Mouse (Mus musculus): ENCODE data around the gene 4930519P11Rik. TPM values are rescaled to one million over a fixed set of nuclear protein-coding genes. Genes with fewer than 3 reads are reported as not detected.

4930519P11Rik gene
- not detected in 2 replicates for polyA plus RNA-seq (2015; fragmentation: Nextera tagmentation; extraction: Ambion mirVana)

DNA sequence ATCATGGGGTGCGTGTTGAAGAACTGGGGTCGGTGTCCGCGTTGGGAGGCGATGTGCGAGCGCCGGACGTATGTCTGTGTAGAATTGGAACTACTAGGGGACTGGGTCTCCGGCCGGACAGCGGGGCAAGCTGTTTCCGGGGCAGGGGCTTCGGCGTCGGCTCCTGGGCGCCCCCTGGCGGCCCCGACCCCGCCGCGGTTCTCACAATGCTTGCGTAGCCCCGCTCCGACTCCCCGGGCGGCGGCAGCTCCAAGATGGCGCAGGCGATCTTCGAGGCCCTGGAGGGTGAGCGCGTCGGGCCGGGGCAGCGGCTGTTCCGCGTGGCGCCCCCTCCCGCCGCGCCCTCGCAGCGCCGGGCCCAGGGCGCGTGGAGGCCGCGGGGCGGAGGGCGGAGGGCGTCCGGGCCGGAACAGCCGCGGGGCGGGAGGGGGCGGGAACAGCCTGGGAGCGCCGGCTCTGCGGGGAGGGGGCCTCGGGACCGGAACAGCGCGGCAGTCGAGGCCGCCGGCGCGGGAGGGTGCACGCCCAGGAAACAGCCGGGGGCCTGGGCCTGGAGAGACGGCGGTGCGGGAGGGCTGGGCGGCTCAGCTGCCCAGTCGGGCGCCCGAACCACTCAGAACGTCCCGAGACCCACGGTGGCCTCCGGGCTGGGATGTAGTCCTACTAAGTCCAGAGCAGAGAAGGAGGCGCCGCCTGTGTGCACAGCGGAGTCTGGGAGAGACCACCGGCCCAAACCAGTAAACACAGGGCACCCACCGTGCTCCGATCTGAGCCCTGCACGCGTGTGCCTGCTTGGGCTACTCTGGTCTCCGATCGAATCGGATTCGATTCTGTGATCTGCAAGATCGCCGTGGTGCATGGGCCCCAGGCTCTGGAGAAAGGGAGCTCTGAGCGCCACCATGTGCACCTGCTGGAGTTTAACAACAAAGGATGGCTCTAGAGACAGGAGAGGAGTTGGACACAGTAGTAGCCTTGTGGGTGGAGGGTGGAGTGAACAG is at the start of gene 4930519P11Rik, which contains the start of gene Zfp341:
Gene 4930519P11Rik, minus strand, starts transcription at position 320 of the 998 bp plus-strand sequence.
Gene Zfp341, plus strand, starts transcription at position 180 of the 998 bp plus-strand sequence.
- Histone ChIP-seq H3K4me1 (replicated peaks) (peaks cover 69% of the 10 kb centered on the region), H3K27ac (peak within 1 kb of the TSS; percentile 97), H3K9me3 (replicated peaks) (no peaks in the 10 kb centered on the region), H3K9ac (peak within 1 kb of the TSS; percentile 88), H3K36me3 (no peaks in the 10 kb centered on the region), H3K4me2 (peak within 1 kb of the TSS; percentile 94), H3K4me3 (replicated peaks) (peak within 1 kb of the TSS; percentile 74), H3K27me3 (no peaks in the 10 kb centered on the region)
- ATAC-seq (ENCODE audit: low read depth) = peak; percentile 88
- under 1% methylated on average over 84 of the region's 98 CpGs for WGBS (ENCODE audit: insufficient replicate concordance)
- DNase-seq = peak; percentile 80

DNA sequence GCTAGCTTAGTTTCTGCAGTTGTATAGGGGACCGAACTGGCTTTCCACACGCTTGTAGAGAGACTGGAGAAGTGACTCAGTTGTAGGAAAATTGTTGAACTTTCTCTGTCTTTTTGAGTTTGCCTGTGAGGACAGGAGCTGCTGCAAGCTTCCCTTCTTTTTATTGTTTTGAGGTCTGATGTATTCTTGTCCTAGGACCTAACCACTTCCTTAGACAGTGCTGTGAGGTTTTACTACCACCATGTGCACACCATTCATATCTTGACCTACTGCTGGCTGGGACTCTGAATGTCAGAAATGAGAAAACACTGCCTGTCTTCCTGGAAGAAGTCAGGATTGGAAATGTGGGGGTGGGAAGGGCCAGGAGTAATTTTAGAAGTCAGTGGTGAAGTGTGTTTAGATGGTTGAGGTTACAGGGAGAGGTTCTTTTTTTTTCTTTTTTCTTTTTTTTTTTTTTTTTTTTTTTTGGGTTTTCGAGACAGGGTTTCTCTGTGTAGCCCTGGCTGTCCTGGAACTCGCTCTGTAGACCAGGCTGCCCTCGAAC is 46.4 kb upstream of the 4930519P11Rik start:
- Histone ChIP-seq H3K4me2 (peak overlapping the region; percentile 88), H3K9ac (peak overlapping the region; percentile 96), H3K4me1 (replicated peaks) (peaks cover 49% of the 10 kb centered on the region), H3K4me3 (replicated peaks) (peak overlapping the region; percentile 84), H3K27me3 (no peaks in the 10 kb centered on the region), H3K36me3 (peaks cover 24% of the 10 kb centered on the region), H3K9me3 (replicated peaks) (no peaks in the 10 kb centered on the region), H3K27ac (peak overlapping the region; percentile 91)
- no peak for DNase-seq
- WGBS (ENCODE audit: insufficient replicate concordance) = 71% methylated on average over 5 of the region's 5 CpGs
- ATAC-seq (ENCODE audit: low read depth) = no peak

DNA sequence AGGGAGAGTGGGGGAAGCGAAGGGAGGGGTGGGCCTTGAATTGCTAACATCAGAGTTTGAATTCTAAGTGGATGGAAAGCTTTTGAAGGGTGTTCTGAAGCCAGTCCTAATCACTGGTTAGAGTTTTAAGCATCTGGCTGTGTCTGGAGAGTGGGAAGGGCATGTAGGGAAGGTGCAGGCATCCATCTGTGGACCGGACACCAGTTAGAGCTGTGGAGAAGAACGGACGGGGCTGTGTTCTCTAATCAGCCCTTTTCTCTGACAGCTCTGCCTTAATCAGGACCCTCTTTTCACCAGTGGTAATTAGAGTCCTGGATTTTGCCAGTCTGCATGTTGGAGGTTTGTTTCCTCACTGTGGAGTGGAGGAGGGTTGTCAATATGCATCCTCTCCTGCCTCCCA is 45.8 kb upstream of the 4930519P11Rik start:
- no peaks in the 10 kb centered on the region for H3K27me3 ChIP-seq
- no peak for ATAC-seq (ENCODE audit: low read depth)
- peak overlapping the region; percentile 96 for H3K9ac ChIP-seq
- no peak for DNase-seq
- no peaks in the 10 kb centered on the region for H3K9me3 ChIP-seq (replicated peaks)
- peaks cover 52% of the 10 kb centered on the region for H3K4me1 ChIP-seq (replicated peaks)
- WGBS (ENCODE audit: insufficient replicate concordance) = 71% methylated on average over 4 of the region's 4 CpGs
- H3K4me3 ChIP-seq (replicated peaks) = peak overlapping the region; percentile 84
- peak overlapping the region; percentile 91 for H3K27ac ChIP-seq
- peaks cover 22% of the 10 kb centered on the region for H3K36me3 ChIP-seq
- peak overlapping the region; percentile 88 for H3K4me2 ChIP-seq

DNA sequence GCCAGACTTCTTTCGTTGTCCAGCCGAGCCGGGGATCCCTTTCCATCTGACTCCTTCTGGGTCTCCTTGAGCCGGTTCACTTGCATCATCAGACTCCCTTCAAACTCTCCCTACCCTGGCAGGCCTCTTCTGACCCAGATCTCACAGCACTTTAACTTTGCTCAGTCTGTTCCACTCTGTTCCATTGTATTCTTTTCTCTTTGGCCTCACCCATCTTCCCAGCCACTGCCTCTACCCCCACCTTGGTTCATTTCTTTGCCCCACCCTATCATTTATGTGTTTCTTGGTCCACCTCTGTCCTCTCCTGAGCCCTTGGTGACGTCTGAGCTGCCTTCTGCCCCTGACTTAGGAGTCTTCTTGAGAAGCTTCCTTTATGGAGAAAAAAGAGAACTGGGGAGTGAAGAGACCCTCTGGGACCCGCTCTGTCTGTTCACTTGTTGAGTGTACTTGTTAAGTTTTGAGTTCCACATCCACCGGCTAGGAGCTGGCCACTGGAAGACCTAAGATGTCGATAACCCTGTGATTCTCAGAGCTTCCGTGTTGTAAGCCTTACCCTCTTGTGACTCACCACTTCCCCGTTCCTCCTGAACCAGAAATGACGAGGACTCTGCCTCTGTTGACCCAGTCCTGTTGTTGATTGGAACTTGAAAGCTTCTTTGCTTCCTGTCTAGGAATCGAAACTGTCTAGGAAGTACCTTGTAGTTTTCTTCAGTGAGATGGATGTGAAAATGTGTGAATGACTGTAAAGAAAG is 44.4 kb upstream of the 4930519P11Rik start:
- H3K27me3 ChIP-seq = no peaks in the 10 kb centered on the region
- H3K9me3 ChIP-seq (replicated peaks) = no peaks in the 10 kb centered on the region
- ATAC-seq (ENCODE audit: low read depth) (no peak), DNase-seq (peak; percentile 42)
- peaks cover 16% of the 10 kb centered on the region for H3K36me3 ChIP-seq
- peak overlapping the region; percentile 91 for H3K27ac ChIP-seq
- H3K4me3 ChIP-seq (replicated peaks) = peak overlapping the region; percentile 84
- peaks cover 52% of the 10 kb centered on the region for H3K4me1 ChIP-seq (replicated peaks)
- peak overlapping the region; percentile 96 for H3K9ac ChIP-seq
- 1% methylated on average over 12 of the region's 12 CpGs for WGBS (ENCODE audit: insufficient replicate concordance)
- H3K4me2 ChIP-seq = peak overlapping the region; percentile 88

DNA sequence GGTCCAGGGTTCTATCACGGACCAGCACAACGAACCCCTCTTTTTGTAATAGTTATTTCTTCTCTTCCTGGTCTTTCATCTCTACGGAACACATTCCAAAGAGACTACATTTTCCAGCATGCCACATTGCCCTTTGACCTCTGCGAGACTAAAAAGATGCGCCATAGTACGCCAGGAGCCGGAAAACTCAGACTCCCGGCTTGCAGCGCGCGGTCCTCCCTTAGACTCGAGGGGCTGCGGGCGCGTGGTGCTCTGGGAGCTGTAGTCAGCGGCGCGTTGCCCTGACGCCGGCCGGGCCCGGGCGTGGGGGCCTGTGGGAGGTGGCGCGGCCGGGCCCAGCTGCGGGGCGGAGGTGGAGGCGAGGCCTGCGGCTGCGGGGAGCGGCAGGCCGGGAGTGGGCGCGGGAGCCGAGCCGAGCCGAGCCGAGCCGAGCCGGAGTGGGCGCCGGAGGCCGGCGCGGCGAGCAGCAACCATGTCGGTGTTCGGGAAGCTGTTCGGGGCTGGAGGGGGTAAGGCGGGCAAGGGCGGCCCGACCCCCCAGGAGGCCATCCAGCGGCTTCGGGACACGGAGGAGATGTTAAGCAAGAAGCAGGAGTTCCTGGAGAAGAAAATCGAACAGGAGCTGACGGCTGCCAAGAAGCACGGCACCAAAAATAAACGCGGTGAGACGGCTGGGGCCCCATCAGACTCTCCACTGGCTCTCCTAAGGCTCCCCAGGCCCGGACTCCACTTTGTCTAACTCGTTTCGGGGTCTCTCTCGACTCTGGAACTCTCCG is 43.7 kb upstream of the 4930519P11Rik start:
- Histone ChIP-seq H3K9me3 (replicated peaks) (no peaks in the 10 kb centered on the region), H3K27me3 (no peaks in the 10 kb centered on the region), H3K27ac (peak overlapping the region; percentile 91), H3K4me3 (replicated peaks) (peak overlapping the region; percentile 84), H3K36me3 (peaks cover 16% of the 10 kb centered on the region), H3K4me1 (replicated peaks) (peaks cover 52% of the 10 kb centered on the region), H3K9ac (peak overlapping the region; percentile 96), H3K4me2 (peak overlapping the region; percentile 88)
- ATAC-seq (ENCODE audit: low read depth) = peak; percentile 99
- under 1% methylated on average over 67 of the region's 67 CpGs for WGBS (ENCODE audit: insufficient replicate concordance)
- peak; percentile 96 for DNase-seq

DNA sequence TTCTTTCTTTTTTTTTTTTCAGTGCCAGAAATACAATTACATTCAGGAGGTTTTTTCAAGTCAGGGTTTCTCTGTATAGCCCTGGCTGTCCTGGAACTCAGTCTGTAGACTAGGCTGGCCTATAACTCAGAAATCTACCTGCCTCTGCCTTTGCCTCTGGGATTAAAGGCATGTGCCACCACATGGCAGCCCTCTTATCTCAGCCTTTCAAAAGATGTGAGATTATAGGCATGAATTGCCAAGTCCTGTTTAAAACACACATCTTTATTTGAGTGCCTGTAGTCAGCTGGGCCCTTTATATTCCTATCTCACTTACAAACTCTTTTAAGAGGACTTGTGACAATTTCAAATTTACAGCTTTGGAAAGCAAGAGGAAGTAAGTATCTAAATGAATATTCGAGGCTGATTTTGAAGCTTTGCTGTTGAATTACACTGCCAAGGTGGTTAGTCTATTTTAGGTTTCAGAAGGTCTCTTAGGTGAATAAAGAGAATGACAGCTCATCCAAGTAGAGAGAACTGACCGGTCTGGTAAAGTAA is 42.7 kb upstream of the 4930519P11Rik start:
- no peaks in the 10 kb centered on the region for H3K9me3 ChIP-seq (replicated peaks)
- H3K9ac ChIP-seq = peak overlapping the region; percentile 5; the same call in 1 of the 2 replicates
- ATAC-seq (ENCODE audit: low read depth) (no peak), DNase-seq (no peak)
- 48% methylated on average over 2 of the region's 2 CpGs for WGBS (ENCODE audit: insufficient replicate concordance)
- peaks cover 46% of the 10 kb centered on the region for H3K4me1 ChIP-seq (replicated peaks)
- no peaks in the 10 kb centered on the region for H3K27me3 ChIP-seq
- H3K27ac ChIP-seq = peak overlapping the region; percentile 73
- peaks cover 8% of the 10 kb centered on the region for H3K36me3 ChIP-seq
- H3K4me2 ChIP-seq = peak overlapping the region; percentile 88
- H3K4me3 ChIP-seq (replicated peaks) = peak overlapping the region; percentile 84

DNA sequence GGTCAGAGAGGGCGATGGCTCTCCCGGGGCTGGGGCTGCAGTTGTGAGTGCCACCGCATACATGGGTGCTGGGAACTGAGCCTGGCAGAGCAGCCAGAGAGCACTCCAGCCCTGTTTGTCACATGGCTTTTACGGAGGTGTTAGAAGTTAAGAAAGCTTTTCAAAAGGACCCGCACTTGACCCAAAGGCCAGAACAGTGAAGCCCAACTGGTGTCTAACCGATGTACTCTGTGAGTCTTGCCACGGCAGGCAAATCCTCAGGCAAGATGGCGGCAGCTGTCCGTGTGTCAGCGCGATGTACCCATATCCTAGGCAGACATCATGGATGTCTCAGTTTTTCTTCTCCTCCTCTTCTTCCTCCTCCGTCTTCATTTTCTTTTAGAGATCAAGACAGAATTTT is 41.7 kb upstream of the 4930519P11Rik start:
- Histone ChIP-seq H3K36me3 (no peaks in the 10 kb centered on the region), H3K4me2 (no peak overlapping the region), H3K27ac (no peak overlapping the region; the same call in 1 of the 2 replicates), H3K4me3 (replicated peaks) (no peak overlapping the region), H3K9me3 (replicated peaks) (no peaks in the 10 kb centered on the region), H3K9ac (no peak overlapping the region), H3K4me1 (replicated peaks) (peaks cover 38% of the 10 kb centered on the region), H3K27me3 (no peaks in the 10 kb centered on the region)
- ATAC-seq (ENCODE audit: low read depth) (no peak), DNase-seq (no peak)
- 88% methylated on average over 12 of the region's 12 CpGs for WGBS (ENCODE audit: insufficient replicate concordance)

DNA sequence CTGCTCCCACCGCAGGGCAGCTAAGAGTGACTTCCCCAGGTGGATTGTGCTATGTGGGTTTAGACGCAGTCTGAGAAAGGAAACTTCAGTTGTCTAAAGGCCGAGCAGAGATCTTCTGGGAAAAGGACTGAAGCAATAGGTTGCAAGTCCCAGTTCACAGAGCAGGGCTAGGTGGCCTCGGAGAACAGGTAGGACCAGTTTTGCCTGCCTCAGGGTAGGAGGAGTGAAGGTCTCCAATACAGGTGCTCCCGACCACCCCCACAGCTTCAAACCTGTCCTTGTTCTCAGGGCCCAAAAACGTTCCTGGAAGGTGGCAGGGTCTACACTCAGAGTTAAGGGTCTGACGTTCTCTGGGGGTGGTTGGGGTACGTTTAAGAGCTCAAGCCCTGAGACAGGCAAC is 38.1 kb upstream of the 4930519P11Rik start, which contains the start of gene Chmp4b:
Gene Chmp4b, plus strand, starts transcription at position 343 of the 400 bp plus-strand sequence.
- Histone ChIP-seq H3K36me3 (no peaks in the 10 kb centered on the region), H3K4me3 (replicated peaks) (no peak within 1 kb of the TSS), H3K9ac (no peak within 1 kb of the TSS), H3K27me3 (no peaks in the 10 kb centered on the region), H3K9me3 (replicated peaks) (no peaks in the 10 kb centered on the region), H3K4me1 (replicated peaks) (peaks cover 19% of the 10 kb centered on the region), H3K4me2 (no peak within 1 kb of the TSS), H3K27ac (no peak within 1 kb of the TSS)
- ATAC-seq (ENCODE audit: low read depth) = no peak
- WGBS (ENCODE audit: insufficient replicate concordance) = 41% methylated on average over 8 of the region's 8 CpGs
- DNase-seq = no peak

DNA sequence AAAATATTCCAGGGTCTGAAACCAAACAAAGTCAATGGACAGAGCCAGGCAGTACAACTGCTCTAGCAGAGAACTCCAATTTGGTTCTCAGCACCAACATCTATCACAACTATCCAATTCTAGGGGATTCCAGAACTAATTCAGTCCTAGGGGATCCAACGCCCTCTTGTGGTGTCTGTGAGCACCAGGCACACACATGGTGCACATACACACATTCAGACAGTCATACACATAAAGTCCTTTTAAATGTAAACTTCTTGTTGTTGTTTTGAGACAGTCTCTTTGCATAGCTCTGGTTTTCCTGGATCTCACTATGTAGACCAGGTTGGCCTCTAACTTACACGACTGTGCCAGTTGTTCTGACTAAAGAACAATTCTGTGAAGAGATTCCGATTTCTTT is 37.2 kb upstream of the 4930519P11Rik start:
- Histone ChIP-seq H3K4me3 (replicated peaks) (no peak overlapping the region), H3K9ac (no peak overlapping the region), H3K4me1 (replicated peaks) (peaks cover 10% of the 10 kb centered on the region), H3K27ac (no peak overlapping the region), H3K36me3 (peaks cover 8% of the 10 kb centered on the region), H3K9me3 (replicated peaks) (no peaks in the 10 kb centered on the region), H3K4me2 (no peak overlapping the region), H3K27me3 (no peaks in the 10 kb centered on the region)
- no peak for DNase-seq
- ATAC-seq (ENCODE audit: low read depth) = no peak
- WGBS (ENCODE audit: insufficient replicate concordance) = 74% methylated on average over 3 of the region's 3 CpGs

DNA sequence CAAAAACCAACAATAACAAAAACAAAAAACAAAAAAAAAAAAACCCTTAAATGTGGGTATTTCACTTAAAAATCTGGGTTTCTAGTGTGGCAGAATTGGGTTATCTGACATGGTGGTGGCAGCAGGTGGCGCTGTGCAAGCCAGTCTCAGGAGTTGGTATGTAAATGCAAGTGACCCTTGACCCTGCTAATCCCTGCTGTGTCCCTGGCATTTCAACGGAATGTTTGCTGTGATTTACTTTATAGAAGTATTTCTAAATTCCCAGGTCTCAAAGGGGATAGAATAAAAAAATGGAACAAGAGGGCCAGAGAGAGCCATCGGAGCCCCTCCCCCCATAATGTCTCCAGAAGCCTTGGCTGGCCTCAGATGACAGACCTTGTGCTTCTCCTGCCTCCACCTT is 34.8 kb upstream of the 4930519P11Rik start:
- no peaks in the 10 kb centered on the region for H3K27me3 ChIP-seq

More for the DNA sequence above, 34.8 kb upstream of the 4930519P11Rik start:
- H3K4me3 ChIP-seq (replicated peaks) = no peak overlapping the region
- peaks cover 12% of the 10 kb centered on the region for H3K4me1 ChIP-seq (replicated peaks)
- no peak overlapping the region for H3K27ac ChIP-seq
- no peak for DNase-seq
- H3K9ac ChIP-seq = no peak overlapping the region
- no peak overlapping the region for H3K4me2 ChIP-seq
- H3K36me3 ChIP-seq = peaks cover 23% of the 10 kb centered on the region
- 27% methylated on average over 3 of the region's 3 CpGs for WGBS (ENCODE audit: insufficient replicate concordance)
- no peak for ATAC-seq (ENCODE audit: low read depth)
- H3K9me3 ChIP-seq (replicated peaks) = no peaks in the 10 kb centered on the region

Data from liver, embryonic 13.5 days (tissue).